Mouse (Mus musculus) heart, adult 8-10 months (tissue): ENCODE measurements at regions not wholly inside any gene's neighbourhood (a gene's known extent, or its start where the extent isn't known, plus 50 kb on each side); places are given as distances from the start of the nearest gene placed in this dataset.

Source experiments
- DNase-seq: peaks from one replicate; pipeline ENCODE4 v3.0.0; 2022; ENCODE audit warnings: low spot score

- no peak for DNase-seq
These were observed 65.1 kb upstream of the Ttc29 start for GRCm38 (mm10) chr8:78148006-78148405.

GRCm38 (mm10) chr8:78154873-78155272, 58.2 kb upstream of the Ttc29 start:
- DNase-seq: no peak

- no peak for DNase-seq
These were observed 51.1 kb upstream of the Ttc29 start for GRCm38 (mm10) chr8:78162046-78162445.

- no peak for DNase-seq
These were observed 50.2 kb upstream of the Ttc29 start for GRCm38 (mm10) chr8:78162763-78163508.
